Mouse (Mus musculus) urinary bladder, postnatal 4 days (tissue): ENCODE results near the gene Csmd2.

Source experiments
- DNase-seq, 2 experiments: peaks; one replicate each; pipeline ENCODE4 v3.0.0; 2021 to 2022; ENCODE audit warnings: low spot score in 2 of 2

Gene Csmd2

DNA sequence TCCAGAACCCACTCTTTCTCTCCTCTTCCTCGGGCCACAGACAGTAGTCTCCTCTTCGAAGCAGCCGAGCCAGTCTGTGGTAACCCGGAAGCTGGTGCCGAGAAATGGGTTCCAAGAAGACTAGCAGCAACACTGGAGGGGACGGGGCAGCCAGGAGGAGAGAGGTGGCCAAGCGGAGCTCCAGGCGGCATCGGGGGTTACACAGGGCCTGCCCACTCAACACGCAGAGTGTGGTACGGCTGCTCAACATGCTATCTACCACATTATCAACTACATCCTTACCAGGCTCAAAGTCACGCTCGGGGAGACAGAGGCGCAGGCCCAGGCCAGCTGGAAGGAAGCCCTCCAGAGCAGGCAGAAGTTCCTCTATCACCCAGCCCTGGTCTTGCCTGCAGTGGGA, 628.1 kb downstream of the Csmd2 start:
- DNase-seq: no peak
